Mouse (Mus musculus) intestine, postnatal 0 days (tissue): ENCODE results near the gene Fryl. TPM values are rescaled to one million over a fixed set of nuclear protein-coding genes. Genes with fewer than 3 reads are reported as not detected.

Experiments used
- ATAC-seq: fragments of 200-750 bp; cut with Nextera tagmentation; 2 replicates; pipeline ENCODE4 v1.8.0; 2017; ENCODE audit warnings: mild to moderate bottlenecking, moderate TSS enrichment, moderate library complexity
- H3K27ac ChIP-seq: fragments of 300-500 bp; sonication (generic); 2 replicates; pipeline ENCODE4 v1.5.1; 2014; ENCODE audit warnings: mild to moderate bottlenecking, low read depth, low read length, moderate library complexity
- H3K27me3 ChIP-seq: fragments of 300-500 bp; sonication (generic); replicated peaks from 2 replicates; pipeline ENCODE4 v1.6.1; 2014; ENCODE audit warnings: low read length, mixed read lengths; ENCODE audit not compliant: control insufficient read depth, insufficient read depth
- H3K36me3 ChIP-seq: fragments of 300-500 bp; sonication (generic); 2 replicates; pipeline ENCODE4 v1.6.1; 2014; ENCODE audit warnings: mild to moderate bottlenecking, moderate library complexity; ENCODE audit not compliant: control insufficient read depth, insufficient read depth
- H3K4me1 ChIP-seq: fragments of 300-500 bp; sonication (generic); replicated peaks from 2 replicates; pipeline ENCODE4 v1.6.1; 2014; ENCODE audit warnings: antibody characterized with exemption, low read length, mixed read lengths; ENCODE audit not compliant: control insufficient read depth, insufficient read depth
- H3K4me2 ChIP-seq: fragments of 300-500 bp; sonication (generic); replicated peaks from 2 replicates; pipeline ENCODE4 v1.6.1; 2014; ENCODE audit warnings: low read depth, mild to moderate bottlenecking, moderate library complexity
- H3K4me3 ChIP-seq: fragments of 300-500 bp; sonication (generic); 2 replicates; pipeline ENCODE4 v1.5.1; 2014; ENCODE audit warnings: low read depth, low read length
- H3K9ac ChIP-seq: fragments of 300-500 bp; sonication (generic); 2 replicates; pipeline ENCODE4 v1.6.1; 2014; ENCODE audit warnings: mild to moderate bottlenecking, low read depth, low read length
- H3K9me3 ChIP-seq: fragments of 300-500 bp; sonication (generic); 2 replicates; pipeline ENCODE4 v1.6.1; 2016; ENCODE audit warnings: mixed run types; ENCODE audit not compliant: control insufficient read depth
- CTCF ChIP-seq: sonication (generic); IDR thresholded peaks from 2 replicates; pipeline ENCODE4 v1.5.1; 2016; ENCODE audit warnings: low read depth, mild to moderate bottlenecking, control low read depth, antibody characterized with exemption, moderate library complexity
- WGBS: fragments of 180-500 bp; shearing (Covaris S2); extraction: QIAGEN DNeasy Blood & Tissue Kit; methylation state at CpG from one replicate; pipeline ENCODE4 v1.1.7; 2014; 5-methylcytosine and 5-hydroxymethylcytosine counted together
- polyA plus RNA-seq: library from polyadenylated mRNA; unstranded; fragments of >200 nt; fragmentation: Nextera tagmentation; extraction: Ambion mirVana; gene quantifications from 2 replicates; pipeline ENCODE4 v1.2.1, GENCODE M21; 2015

The Fryl gene
- 27.8 and 28.2 TPM in 2 replicates for polyA plus RNA-seq

- no peaks in the 10 kb centered on the region for H3K36me3 ChIP-seq
- no peaks in the 10 kb centered on the region for H3K4me1 ChIP-seq
- WGBS = under 1% methylated on average over 44 of the region's 44 CpGs
- peak within 1 kb of the TSS; percentile 99 for H3K4me3 ChIP-seq
- peak; percentile 98 for ATAC-seq
- H3K27ac ChIP-seq = peak within 1 kb of the TSS; percentile 96
- no peaks in the 10 kb centered on the region for H3K9me3 ChIP-seq
- peak within 1 kb of the TSS; percentile 89 for H3K9ac ChIP-seq
- TF ChIP-seq CTCF = no peak
- H3K27me3 ChIP-seq = no peaks in the 10 kb centered on the region
- peak within 1 kb of the TSS; percentile 82 for H3K4me2 ChIP-seq
These were observed at the start of gene Fryl for GRCm38 (mm10) chr5:73256352-73257065. Gene Fryl (minus strand): TSS chr5:73256619.

GRCm38 (mm10) chr5:73304507-73304906 is 48.1 kb upstream of the Fryl start:
- Histone ChIP-seq H3K9ac (no peak overlapping the region), H3K36me3 (peaks cover 68% of the 10 kb centered on the region), H3K27me3 (no peaks in the 10 kb centered on the region), H3K4me2 (no peak overlapping the region), H3K4me3 (no peak overlapping the region), H3K4me1 (no peaks in the 10 kb centered on the region), H3K9me3 (no peaks in the 10 kb centered on the region), H3K27ac (no peak overlapping the region)
- WGBS = 80% methylated on average over 12 of the region's 12 CpGs
- TF ChIP-seq CTCF = no peak
- no peak for ATAC-seq

- H3K9ac ChIP-seq = no peak overlapping the region
- H3K4me3 ChIP-seq = no peak overlapping the region
- WGBS = 84% methylated on average over 7 of the region's 7 CpGs
- H3K36me3 ChIP-seq = peaks cover 52% of the 10 kb centered on the region
- H3K9me3 ChIP-seq = no peaks in the 10 kb centered on the region
- H3K4me2 ChIP-seq = no peak overlapping the region
- no peak for ATAC-seq
- no peak overlapping the region for H3K27ac ChIP-seq
- H3K4me1 ChIP-seq = no peaks in the 10 kb centered on the region
- TF ChIP-seq CTCF = no peak
- H3K27me3 ChIP-seq = no peaks in the 10 kb centered on the region
These were observed 45.3 kb upstream of the Fryl start for GRCm38 (mm10) chr5:73301601-73302307.

GRCm38 (mm10) chr5:73295916-73296315 is 39.5 kb upstream of the Fryl start:
- Histone ChIP-seq H3K4me2 (no peak overlapping the region), H3K4me1 (0 out of 2 replicates have a peak, but pooled peaks cover 2% of the 10 kb centered on the region), H3K27ac (no peak overlapping the region; the same call in 1 of the 2 replicates), H3K4me3 (no peak overlapping the region), H3K27me3 (no peaks in the 10 kb centered on the region), H3K9ac (no peak overlapping the region), H3K9me3 (no peaks in the 10 kb centered on the region), H3K36me3 (peaks cover 29% of the 10 kb centered on the region)
- no peak for ATAC-seq
- no peak for TF ChIP-seq CTCF
- 87% methylated on average over 4 of the region's 4 CpGs for WGBS

GRCm38 (mm10) chr5:73295016-73295415 is 38.6 kb upstream of the Fryl start:
- no peak overlapping the region for H3K27ac ChIP-seq
- H3K4me1 ChIP-seq = 0 out of 2 replicates have a peak, but pooled peaks cover 2% of the 10 kb centered on the region
- H3K4me3 ChIP-seq = no peak overlapping the region
- 96% methylated on average over 7 of the region's 7 CpGs for WGBS
- H3K9me3 ChIP-seq = no peaks in the 10 kb centered on the region
- no peak for ATAC-seq
- H3K4me2 ChIP-seq = no peak overlapping the region
- peaks cover 20% of the 10 kb centered on the region for H3K36me3 ChIP-seq
- H3K9ac ChIP-seq = no peak overlapping the region
- H3K27me3 ChIP-seq = no peaks in the 10 kb centered on the region
- no peak for TF ChIP-seq CTCF

GRCm38 (mm10) chr5:73293458-73293827 is 37.0 kb upstream of the Fryl start:
- WGBS = 5% methylated on average over 8 of the region's 8 CpGs

More at GRCm38 (mm10) chr5:73293458-73293827, 37.0 kb upstream of the Fryl start:
- 0 out of 2 replicates have a peak, but pooled peaks cover 2% of the 10 kb centered on the region for H3K4me1 ChIP-seq
- peak overlapping the region; percentile 70 for H3K4me2 ChIP-seq
- peaks cover 17% of the 10 kb centered on the region for H3K36me3 ChIP-seq
- no peak for ATAC-seq
- no peak for TF ChIP-seq CTCF
- H3K27me3 ChIP-seq = no peaks in the 10 kb centered on the region
- peak overlapping the region; percentile 95; the same call in 1 of the 2 replicates for H3K27ac ChIP-seq
- peak overlapping the region; percentile 97 for H3K9ac ChIP-seq
- no peaks in the 10 kb centered on the region for H3K9me3 ChIP-seq
- peak overlapping the region; percentile 98 for H3K4me3 ChIP-seq
